Mouse (Mus musculus): Measurements from ENCODE around the gene Kif1bp. TPM values are rescaled to one million over a fixed set of nuclear protein-coding genes. Genes with fewer than 3 reads are reported as not detected.

The Kif1bp gene
- total and polyA plus RNA-seq, 3 experiments, result 57.7 to 74.9 (median 60.8) TPM

GRCm38 (mm10) chr10:62556558-62556901 lies 21.7 kb downstream of the Kif1bp start:
- no peak for DNase-seq

GRCm38 (mm10) chr10:62555705-62556557 lies 22.3 kb downstream of the Kif1bp start:
- DNase-seq, result no peak

- DNase-seq, result no peak
Observed at GRCm38 (mm10) chr10:62553611-62554091, 24.6 kb downstream of the Kif1bp start.

- no peak for DNase-seq
Observed at GRCm38 (mm10) chr10:62550787-62551300, 27.4 kb downstream of the Kif1bp start.

DNA sequence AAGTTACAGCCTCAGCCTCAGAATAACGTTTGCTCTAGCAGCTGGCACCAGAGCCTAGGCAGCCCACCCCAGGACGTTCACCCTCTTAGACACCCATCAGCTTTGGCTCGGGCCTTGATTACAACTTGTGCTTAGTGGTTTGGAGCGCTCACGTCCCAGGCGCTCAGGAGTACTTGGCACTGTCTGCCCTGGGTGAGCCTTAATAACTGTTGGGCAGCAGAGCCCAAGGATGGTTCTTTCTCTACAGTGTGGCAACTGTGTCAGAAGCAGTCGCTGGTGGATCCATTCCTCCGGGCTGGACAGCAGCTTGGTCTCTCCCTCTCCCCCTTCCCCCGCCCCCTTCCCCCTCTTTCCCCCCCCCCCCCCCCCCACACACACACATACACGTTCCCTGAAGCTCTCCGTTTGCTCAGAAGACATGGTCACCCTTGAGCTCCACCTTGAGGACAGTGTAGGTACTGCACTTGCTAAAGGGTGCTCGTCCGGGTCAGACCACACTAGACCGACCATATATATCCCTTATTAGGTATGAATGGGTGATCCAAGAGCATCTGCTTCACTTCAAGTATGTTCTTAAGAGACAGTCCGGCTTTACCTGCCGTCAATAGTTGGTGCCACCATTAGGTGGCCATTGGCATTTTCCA lies 28.6 kb downstream of the Kif1bp start:
- peak; percentile 69 for DNase-seq

DNA sequence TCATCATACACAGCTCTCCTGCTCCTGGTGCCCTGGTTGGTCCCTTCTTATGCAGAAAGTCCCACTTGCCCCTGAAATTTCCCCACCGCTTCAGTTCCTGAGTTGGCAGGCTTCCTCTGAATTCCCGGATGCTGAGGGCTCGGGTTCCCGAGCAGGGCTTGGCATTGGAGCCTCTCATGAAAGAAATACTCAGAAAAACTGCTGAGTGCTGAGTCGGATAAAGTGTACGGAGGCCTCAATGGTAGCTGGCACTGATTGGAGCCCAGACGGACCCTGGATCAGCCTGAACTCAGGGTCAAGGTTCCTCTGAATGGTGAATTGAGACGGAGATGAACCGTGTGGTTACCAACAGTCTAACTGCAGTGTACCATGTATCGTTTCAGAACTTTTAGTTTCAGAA lies 31.8 kb downstream of the Kif1bp start:
- no peak for DNase-seq

- no peak for DNase-seq
Observed at GRCm38 (mm10) chr10:62545759-62546158, 32.5 kb downstream of the Kif1bp start.

GRCm38 (mm10) chr10:62544316-62544715 lies 33.9 kb downstream of the Kif1bp start:
- DNase-seq, result no peak

- DNase-seq, result peak; percentile 35
Observed at GRCm38 (mm10) chr10:62543399-62543808, 34.9 kb downstream of the Kif1bp start.

GRCm38 (mm10) chr10:62542928-62543327 lies 35.3 kb downstream of the Kif1bp start:
- no peak for DNase-seq

GRCm38 (mm10) chr10:62542507-62542906 lies 35.8 kb downstream of the Kif1bp start:
- DNase-seq, result no peak

- no peak for DNase-seq
Observed at GRCm38 (mm10) chr10:62541499-62541898, 36.8 kb downstream of the Kif1bp start.

GRCm38 (mm10) chr10:62540800-62541199 lies 37.5 kb downstream of the Kif1bp start:
- no peak for DNase-seq

DNA sequence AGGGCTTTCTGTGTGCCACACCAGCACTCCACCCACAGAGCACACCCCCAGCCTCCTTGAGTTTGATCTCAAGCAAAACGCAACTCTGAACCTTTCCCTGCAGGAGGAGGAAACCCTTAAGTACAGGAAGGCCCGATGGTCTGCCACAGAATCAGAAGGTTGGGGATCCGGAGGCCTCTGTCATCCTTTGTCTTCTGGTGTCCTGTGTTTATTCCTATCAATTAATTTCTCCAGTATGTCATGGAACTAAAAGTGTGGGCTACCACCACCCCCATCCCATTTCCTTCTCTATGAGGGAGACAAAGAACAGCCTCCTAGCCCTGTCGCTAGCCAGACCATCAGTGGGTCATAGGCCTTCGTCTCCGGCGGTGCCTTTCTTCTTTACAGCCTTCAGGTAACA lies 43.7 kb downstream of the Kif1bp start:
- no peak for DNase-seq

GRCm38 (mm10) chr10:62532832-62533231 lies 45.4 kb downstream of the Kif1bp start:
- peak; percentile 34 for DNase-seq

- peak; percentile 75 for DNase-seq
Observed at GRCm38 (mm10) chr10:62530183-62530582, 48.1 kb downstream of the Kif1bp start.

- no peak for DNase-seq
Observed at GRCm38 (mm10) chr10:62527351-62527750, 50.9 kb downstream of the Kif1bp start, which contains the start of gene Srgn. Srgn (minus strand) TSS chr10:62527451.

GRCm38 (mm10) chr10:62522346-62522950 lies 55.8 kb downstream of the Kif1bp start:
- DNase-seq, result no peak

DNA sequence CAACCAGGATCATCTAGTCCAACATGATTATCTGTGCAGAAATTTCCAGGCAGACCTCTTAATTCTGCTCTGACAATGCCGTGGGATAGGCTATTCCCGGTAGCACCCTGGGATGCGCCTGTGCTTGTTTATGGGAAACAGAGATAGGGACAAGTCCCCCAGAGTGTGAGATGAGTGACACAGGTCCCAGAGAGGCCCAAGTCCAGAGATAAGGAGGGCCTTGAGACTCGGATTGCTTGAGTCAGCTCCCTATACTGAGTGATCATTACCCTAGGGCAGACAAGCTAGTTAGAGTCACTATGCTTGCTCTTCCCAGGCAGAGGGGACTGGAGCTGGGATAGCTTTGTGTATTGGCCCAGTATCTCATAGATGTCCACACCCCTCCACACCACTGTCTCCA lies 56.5 kb downstream of the Kif1bp start:
- DNase-seq, result no peak

- DNase-seq, result no peak
Observed at GRCm38 (mm10) chr10:62520911-62521310, 57.3 kb downstream of the Kif1bp start.

GRCm38 (mm10) chr10:62517511-62517910 lies 60.7 kb downstream of the Kif1bp start:
- no peak for DNase-seq

GRCm38 (mm10) chr10:62512855-62513254 lies 65.4 kb downstream of the Kif1bp start:
- no peak for DNase-seq

GRCm38 (mm10) chr10:62511528-62511927 lies 66.7 kb downstream of the Kif1bp start:
- DNase-seq, result no peak
